Mouse (Mus musculus) small intestine, adult 2 months (tissue): ENCODE measurements at regions not wholly inside any gene's neighbourhood (a gene's known extent, or its start where the extent isn't known, plus 50 kb on each side); places are given as distances from the start of the nearest gene placed in this dataset.

ENCODE experiments used
- H3K27ac ChIP-seq: fragments of 200-500 bp; 2 replicates; pipeline ENCODE4 v1.5.1; 2012; ENCODE audit warnings: low read depth, low read length, control low read depth, inconsistent platforms; ENCODE audit not compliant: insufficient read depth
- H3K27me3 ChIP-seq: fragments of 200-500 bp; 2 replicates; pipeline ENCODE4 v1.6.1; 2012; ENCODE audit warnings: mild to moderate bottlenecking, moderate library complexity, low read length, inconsistent platforms; ENCODE audit not compliant: control insufficient read depth, insufficient read depth
- H3K36me3 ChIP-seq: fragments of 200-500 bp; 2 replicates; pipeline ENCODE4 v1.6.1; 2012; ENCODE audit warnings: mild to moderate bottlenecking, low read length, control low read depth, inconsistent platforms; ENCODE audit not compliant: control insufficient read depth, insufficient read depth
- H3K4me1 ChIP-seq: fragments of 200-500 bp; 2 replicates; pipeline ENCODE4 v1.6.1; 2012; ENCODE audit warnings: low read length, inconsistent platforms, mixed read lengths; ENCODE audit not compliant: control insufficient read depth, insufficient read depth, insufficient read length
- H3K4me3 ChIP-seq: fragments of 200-500 bp; 2 replicates; pipeline ENCODE4 v1.5.1; 2012; ENCODE audit warnings: low read depth, mild to moderate bottlenecking, control low read depth, inconsistent platforms, low read length, moderate library complexity
- CTCF ChIP-seq: fragments of 200-500 bp; IDR thresholded peaks from 2 replicates; pipeline ENCODE4 v1.5.1; 2012; ENCODE audit warnings: low read depth, mild to moderate bottlenecking, control low read depth, inconsistent platforms, low read length, moderate library complexity, mixed read lengths; ENCODE audit not compliant: insufficient replicate concordance, insufficient read length; ENCODE audit errors: extremely low read depth
- POLR2A ChIP-seq: fragments of 200-500 bp; IDR thresholded peaks from 2 replicates; pipeline ENCODE4 v1.6.1; 2012; ENCODE audit warnings: low read depth, mild to moderate bottlenecking, control low read depth, inconsistent platforms, low read length, moderate library complexity
- WGBS: fragments of 180-500 bp; shearing (Covaris S2); methylation state at CpG from one replicate; pipeline ENCODE4 v1.1.7; 2018; 5-methylcytosine and 5-hydroxymethylcytosine counted together

DNA sequence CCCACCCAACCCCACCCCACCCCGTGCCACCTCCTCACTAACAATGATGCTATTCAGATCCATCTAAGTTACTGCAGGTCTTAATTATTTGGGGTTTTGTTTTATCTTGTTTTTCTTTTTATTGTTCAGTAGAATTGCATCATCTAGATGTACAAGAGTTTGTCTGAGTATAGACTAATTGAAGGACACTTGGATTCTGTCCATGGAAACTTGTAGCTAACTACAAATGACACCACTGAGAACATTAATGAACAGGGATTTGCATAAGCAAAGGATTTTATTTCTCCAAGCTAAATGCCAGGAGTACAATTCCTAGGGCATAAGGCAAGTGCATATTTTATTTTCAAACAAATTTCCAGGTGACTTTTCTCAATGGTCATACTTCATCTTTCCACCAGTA, 318.4 kb upstream of the Slc7a11 start:
- WGBS: 0% methylated on average over 1 of the region's 1 CpGs

DNA sequence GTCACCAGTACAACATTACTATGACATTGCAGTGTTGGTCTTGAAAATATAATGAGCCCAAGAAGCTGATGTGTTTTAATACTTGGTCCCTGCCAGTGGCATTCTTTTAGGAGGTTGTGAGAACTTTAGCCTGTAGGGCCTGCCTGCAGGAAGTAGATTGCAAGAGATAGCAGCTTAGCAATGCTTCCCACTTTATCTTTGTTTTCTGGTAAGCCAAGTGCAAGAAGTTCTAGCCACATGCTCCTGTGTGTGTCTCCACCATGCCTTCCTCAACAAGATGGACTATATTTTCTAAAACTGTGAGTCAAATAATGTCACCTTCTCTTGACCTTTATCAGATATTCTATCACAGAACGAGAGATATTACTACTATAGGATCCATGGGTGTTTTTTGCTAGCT, 314.7 kb upstream of the Slc7a11 start:
- no peak overlapping the region for H3K27ac ChIP-seq
- WGBS: 81% methylated on average over 1 of the region's 1 CpGs

More for the DNA sequence above, 318.4 kb upstream of the Slc7a11 start:
- no peak for TF ChIP-seq POLR2A
- no peak for TF ChIP-seq CTCF
- no peaks in the 10 kb centered on the region for H3K4me1 ChIP-seq
- H3K27ac ChIP-seq: no peak overlapping the region
- H3K27me3 ChIP-seq: no peaks in the 10 kb centered on the region
- H3K4me3 ChIP-seq: no peak overlapping the region
- no peaks in the 10 kb centered on the region for H3K36me3 ChIP-seq

DNA sequence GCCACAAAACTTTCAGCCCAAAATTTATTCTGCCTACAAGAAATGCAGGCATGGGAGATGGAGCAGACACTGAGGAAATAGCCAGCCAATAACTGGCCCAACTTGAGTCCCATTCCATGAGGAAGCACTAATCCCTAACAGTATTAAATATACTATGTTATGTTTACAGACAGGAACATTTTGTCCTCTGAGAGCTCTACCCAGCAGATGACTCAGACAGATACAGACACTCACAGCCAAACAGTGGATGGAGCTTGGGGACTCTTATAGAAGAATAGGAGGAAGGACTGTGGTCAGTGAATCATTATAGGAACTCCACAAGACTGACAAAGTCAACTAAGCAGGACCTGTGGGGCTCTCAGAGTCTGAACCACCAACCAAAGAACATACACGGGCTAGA, 293.8 kb upstream of the Slc7a11 start:
- TF ChIP-seq POLR2A (no peak), CTCF (no peak)
- no peaks in the 10 kb centered on the region for H3K4me1 ChIP-seq
- H3K36me3 ChIP-seq: no peaks in the 10 kb centered on the region
- H3K4me3 ChIP-seq: no peak overlapping the region
- H3K27me3 ChIP-seq: no peaks in the 10 kb centered on the region
- 71% methylated on average over 1 of the region's 1 CpGs for WGBS
- no peak overlapping the region for H3K27ac ChIP-seq

More for the DNA sequence above, 314.7 kb upstream of the Slc7a11 start:
- no peaks in the 10 kb centered on the region for H3K4me1 ChIP-seq
- TF ChIP-seq POLR2A (no peak), CTCF (no peak)
- no peaks in the 10 kb centered on the region for H3K36me3 ChIP-seq
- no peaks in the 10 kb centered on the region for H3K27me3 ChIP-seq
- H3K4me3 ChIP-seq: no peak overlapping the region

DNA sequence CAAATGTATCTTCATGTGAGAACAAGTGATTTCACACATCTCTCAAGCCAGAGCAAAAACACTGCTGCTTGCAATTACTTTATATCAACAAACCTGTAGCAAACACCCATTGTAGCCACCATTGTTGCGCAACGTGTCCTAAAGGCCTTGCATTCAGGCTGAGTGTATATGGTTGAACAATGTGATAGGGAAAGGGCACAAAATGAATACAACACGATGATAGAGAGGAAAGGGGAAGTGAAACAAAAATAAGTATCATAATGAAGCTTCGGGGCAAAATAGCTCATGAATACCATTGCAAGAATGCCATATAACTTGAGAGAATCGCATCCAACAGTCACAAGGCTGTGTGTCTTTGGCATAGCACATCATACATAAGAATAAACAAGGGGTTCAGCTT, 275.6 kb upstream of the Slc7a11 start:
- 75% methylated on average over 5 of the region's 5 CpGs for WGBS
- no peak for TF ChIP-seq POLR2A
- TF ChIP-seq CTCF: no peak

DNA sequence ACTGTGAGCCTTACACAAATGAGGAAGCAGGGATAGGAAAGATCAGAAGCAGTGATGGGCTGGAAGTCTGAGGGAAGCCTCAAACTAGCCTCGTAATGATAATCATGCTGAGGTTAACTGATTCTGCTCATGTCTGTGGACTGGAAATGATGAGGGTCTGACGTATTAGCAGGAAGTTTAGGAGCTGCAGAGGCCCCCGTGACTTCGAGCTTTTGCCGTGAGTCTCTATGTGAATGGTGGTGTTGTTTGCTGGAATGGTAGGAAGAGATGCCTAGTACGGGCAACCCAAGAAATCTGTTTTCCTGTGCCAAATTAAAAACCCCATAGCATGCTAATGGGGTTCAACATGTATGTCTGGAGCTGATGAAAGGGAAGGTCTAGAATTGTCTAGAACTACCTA, 270.0 kb upstream of the Slc7a11 start:
- TF ChIP-seq CTCF (no peak), POLR2A (no peak)
- H3K36me3 ChIP-seq: no peaks in the 10 kb centered on the region
- 92% methylated on average over 6 of the region's 6 CpGs for WGBS
- H3K4me1 ChIP-seq: no peaks in the 10 kb centered on the region
- no peak overlapping the region for H3K27ac ChIP-seq
- H3K4me3 ChIP-seq: no peak overlapping the region
- H3K27me3 ChIP-seq: no peaks in the 10 kb centered on the region

More for the DNA sequence above, 275.6 kb upstream of the Slc7a11 start:
- H3K27ac ChIP-seq: no peak overlapping the region
- no peaks in the 10 kb centered on the region for H3K4me1 ChIP-seq
- H3K4me3 ChIP-seq: no peak overlapping the region
- no peaks in the 10 kb centered on the region for H3K27me3 ChIP-seq
- no peaks in the 10 kb centered on the region for H3K36me3 ChIP-seq

DNA sequence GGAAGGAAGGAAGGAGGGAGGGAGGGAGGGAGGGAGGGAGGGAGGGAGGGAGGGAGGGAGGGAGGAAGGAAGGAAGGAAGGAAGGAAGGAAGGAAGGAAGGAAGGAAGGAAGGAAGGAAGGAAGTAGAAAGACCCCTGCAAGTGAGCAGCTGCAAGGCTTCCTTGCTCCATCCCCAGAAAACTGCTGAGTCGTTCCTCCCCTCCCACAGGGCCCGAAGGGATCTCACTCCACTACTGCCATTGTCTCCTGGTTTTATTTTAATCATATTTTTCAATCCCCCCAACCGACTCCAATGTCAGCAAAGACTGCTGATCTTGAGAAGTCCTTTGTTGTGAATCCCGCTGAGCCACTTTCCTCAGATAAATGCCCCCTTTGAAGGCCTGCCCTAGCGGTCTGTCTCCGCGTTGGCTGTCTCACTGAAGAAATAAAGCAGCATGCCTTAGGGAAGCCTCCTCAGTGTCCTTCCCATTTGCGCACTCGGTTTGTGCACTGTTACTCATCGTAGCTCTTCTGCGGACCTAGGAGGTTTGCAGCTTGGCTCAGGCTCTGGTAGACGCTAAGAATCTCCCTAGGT, 266.1 kb upstream of the Slc7a11 start:
- TF ChIP-seq CTCF (no peak), POLR2A (no peak)
- H3K27me3 ChIP-seq: no peaks in the 10 kb centered on the region
- no peak overlapping the region for H3K27ac ChIP-seq
- H3K4me1 ChIP-seq: no peaks in the 10 kb centered on the region
- no peaks in the 10 kb centered on the region for H3K36me3 ChIP-seq
- WGBS: 54% methylated on average over 12 of the region's 12 CpGs
- H3K4me3 ChIP-seq: no peak overlapping the region

DNA sequence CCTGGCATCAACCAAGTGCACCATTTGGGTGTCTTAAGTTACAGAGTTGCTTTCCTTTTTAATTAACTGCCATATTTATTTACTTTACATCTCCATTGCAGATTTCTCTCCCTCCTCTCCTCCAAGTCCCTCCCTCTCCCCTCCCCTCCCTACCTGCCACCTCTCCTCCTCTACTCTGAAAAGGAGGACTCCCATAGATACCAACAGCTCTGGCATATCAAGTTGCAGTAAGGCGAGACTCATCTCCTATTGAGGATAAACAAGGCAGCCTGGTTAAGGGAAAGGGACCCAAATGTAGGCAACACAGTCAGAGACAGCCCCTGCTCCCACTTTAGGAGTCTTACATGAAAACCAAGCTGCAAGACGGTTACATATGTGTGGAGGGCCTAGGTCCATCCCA, 263.3 kb upstream of the Slc7a11 start:
- TF ChIP-seq CTCF (no peak), POLR2A (no peak)
- H3K36me3 ChIP-seq: no peaks in the 10 kb centered on the region
- 62% methylated on average over 2 of the region's 2 CpGs for WGBS
- no peak overlapping the region for H3K4me3 ChIP-seq
- H3K4me1 ChIP-seq: no peaks in the 10 kb centered on the region
- H3K27ac ChIP-seq: no peak overlapping the region
- no peaks in the 10 kb centered on the region for H3K27me3 ChIP-seq
